Mouse (Mus musculus) fibroblast of lung, adult 2 months (primary cell): Measurements from ENCODE around the gene Mylip.

Experiments
- DNase-seq: peaks from one replicate; pipeline ENCODE4 v3.0.0-alpha.2; 2011; ENCODE audit warnings: low read depth

Gene Mylip

GRCm38 (mm10) chr13:45390962-45391853, 1.7 kb downstream of the Mylip start:
- DNase-seq, result peak; percentile 54

GRCm38 (mm10) chr13:45391854-45392454, 2.4 kb downstream of the Mylip start:
- peak; percentile 78 for DNase-seq

- no peak for DNase-seq
Measured at GRCm38 (mm10) chr13:45394221-45394768, 4.8 kb downstream of the Mylip start.

GRCm38 (mm10) chr13:45396724-45397123, 7.2 kb downstream of the Mylip start:
- no peak for DNase-seq

GRCm38 (mm10) chr13:45397240-45397639, 7.7 kb downstream of the Mylip start:
- DNase-seq, result no peak

DNA sequence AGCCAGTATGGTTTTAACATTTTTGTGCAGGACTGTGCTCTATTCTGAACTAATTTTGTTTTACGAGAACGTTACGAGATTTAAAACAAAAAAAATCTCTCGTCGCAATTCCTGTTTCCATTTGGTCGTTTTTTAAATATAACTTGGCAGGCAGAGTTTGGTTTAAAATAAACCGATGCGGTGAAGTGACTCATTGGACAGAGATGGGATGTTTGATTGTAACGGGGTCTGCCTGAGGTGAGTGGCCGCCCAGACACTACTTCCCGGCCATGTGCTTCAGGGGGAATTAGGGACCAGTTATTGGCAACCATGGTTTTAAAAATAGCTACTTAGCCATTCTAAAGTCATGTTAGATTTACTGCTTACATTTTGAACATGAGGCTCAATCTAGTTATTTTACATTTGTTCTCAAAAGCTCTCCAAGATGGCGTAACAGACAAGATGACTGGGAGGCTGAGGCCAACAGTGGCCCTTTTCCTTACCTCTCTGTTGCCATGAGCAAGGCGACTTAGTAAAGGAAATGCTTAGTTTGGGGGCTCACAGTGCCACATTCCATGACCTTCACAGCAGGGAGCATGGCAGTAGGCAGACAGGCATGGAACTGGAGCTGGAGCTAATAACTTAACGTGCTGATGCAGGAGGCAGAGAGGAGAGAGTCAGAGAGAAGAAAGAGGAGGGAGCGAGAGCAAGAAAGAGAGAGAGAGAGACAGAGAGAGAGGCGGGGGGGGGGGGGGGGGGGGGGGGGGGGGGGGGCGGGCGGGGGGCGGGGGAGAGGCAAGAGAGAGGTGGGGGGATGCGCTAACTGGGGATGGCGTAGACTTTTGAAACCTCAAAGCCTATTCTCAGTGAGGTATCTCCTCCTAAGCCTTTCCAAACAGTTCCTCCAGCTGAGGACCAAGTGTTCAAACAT, 8.6 kb downstream of the Mylip start:
- no peak for DNase-seq

DNA sequence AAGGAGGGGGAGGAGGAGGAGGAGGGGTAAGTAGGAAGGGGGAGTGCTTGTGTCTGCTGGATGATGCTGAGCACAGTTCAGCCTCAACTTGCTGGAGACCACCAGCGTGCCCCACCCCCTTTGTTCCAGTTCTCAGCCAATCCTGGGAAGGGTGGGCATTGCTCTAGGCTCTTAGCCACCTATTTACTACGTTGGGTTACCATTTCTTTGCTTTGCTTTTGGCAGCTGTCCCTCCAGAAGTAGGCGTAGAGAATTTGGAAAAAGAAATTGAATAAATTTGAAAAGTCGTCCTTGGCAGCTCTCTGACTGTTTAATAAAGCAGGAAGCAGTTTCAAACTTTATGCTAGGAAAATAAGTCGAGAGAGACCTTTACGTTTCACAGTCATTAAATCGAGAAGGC, 11.2 kb downstream of the Mylip start:
- DNase-seq, result no peak

- DNase-seq, result no peak
Measured at GRCm38 (mm10) chr13:45401816-45402215, 12.3 kb downstream of the Mylip start.

- DNase-seq, result no peak
Measured at GRCm38 (mm10) chr13:45402316-45403039, 12.9 kb downstream of the Mylip start.

DNA sequence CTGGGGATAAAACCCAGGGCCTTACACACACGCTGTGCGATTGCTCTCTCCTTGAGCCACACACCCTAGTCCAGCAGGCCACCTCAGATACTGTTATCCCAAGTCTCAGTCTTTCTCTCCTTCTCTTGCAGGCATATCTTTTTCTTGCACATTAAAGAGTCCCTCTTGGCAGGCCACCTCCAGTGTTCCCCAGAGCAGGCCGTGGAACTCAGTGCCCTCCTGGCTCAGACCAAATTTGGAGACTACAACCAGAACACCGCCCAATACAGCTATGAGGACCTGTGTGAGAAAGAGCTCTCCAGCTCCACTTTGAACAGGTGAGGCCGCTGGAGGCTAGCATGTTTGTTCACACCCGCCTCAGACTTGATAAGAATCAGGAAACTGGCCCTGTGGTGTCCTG, 14.7 kb downstream of the Mylip start:
- DNase-seq, result no peak

GRCm38 (mm10) chr13:45405194-45405810, 15.8 kb downstream of the Mylip start:
- DNase-seq, result no peak

DNA sequence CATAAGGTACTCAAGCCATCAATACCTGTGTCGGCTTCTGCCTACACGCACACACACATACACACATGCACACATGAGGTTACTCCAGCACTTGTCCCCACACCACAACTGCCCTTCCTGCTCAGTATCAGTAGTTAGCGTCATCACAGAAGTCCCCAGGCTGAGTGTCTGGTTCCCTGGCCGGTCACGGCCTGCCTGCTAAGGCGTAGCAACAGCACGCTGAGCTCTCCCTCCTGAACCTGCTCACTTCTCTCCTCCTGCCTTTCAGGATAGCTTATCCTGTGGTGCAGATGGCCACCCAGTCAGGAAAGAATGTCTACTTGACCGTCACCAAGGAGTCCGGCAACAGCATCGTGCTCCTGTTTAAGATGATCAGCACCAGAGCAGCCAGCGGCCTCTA, 16.7 kb downstream of the Mylip start:
- DNase-seq, result no peak

DNA sequence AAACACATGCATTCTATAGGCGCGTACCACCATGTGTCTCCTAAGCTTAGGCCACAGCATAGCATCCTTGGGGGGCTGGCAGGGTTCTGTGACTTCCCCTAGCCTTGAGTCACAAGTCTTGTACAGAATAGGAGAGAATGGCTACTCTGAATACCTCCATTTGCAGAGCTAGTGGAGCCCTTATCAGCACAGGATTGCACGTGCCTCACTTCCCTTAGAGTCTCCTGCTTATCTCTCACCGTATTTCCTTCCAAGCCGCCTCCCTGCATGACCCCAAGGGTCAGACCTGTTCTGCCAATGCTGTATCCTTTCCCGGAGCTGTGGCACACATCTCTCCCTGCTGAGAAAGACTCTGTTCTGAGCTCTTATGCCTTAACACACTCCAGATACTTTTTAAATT, 17.2 kb downstream of the Mylip start:
- no peak for DNase-seq

GRCm38 (mm10) chr13:45410936-45411335, 21.4 kb downstream of the Mylip start:
- DNase-seq, result no peak

- no peak for DNase-seq
Measured at GRCm38 (mm10) chr13:45413066-45413465, 23.5 kb downstream of the Mylip start.

DNA sequence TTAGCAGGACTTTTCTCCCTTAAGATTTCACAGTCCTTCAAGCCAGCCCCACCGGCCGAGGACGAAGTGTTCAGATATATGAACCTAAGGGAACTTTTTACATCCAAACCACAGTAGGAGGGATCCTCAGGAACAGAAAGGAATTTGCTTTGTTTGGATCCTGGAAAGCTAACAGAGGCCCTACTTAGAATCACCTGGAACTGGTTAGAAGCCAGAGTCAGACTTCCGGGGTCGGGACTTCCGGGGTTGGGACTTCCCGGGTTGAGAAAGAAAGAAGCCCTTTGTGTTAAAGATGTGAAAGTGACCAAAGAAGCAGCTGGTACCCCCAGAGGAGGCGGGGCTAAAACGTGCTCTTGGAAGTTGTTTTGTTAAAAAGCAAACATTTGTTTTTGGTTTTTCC, 24.5 kb downstream of the Mylip start:
- no peak for DNase-seq

DNA sequence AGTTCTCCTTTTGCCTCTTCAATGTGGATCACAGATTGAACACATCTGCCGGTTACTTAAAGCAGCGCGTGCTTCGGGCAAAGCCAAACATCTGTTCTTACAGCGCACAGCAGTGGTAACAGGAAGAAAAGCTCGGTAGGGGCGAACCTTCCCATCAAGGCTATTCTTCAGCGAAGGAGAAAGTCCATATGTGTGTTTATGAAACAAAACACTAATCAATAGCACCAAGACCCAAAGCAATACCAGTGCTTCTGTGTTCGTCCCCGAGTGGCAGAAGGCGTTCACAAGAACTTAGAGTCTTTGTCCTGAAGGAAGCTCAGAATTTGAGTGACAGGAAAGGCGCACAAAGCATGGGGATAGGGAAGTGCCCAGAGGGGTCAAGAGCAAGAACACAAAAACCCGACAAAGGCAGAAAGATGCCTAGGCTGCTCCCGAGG, 27.1 kb downstream of the Mylip start:
- DNase-seq, result no peak

DNA sequence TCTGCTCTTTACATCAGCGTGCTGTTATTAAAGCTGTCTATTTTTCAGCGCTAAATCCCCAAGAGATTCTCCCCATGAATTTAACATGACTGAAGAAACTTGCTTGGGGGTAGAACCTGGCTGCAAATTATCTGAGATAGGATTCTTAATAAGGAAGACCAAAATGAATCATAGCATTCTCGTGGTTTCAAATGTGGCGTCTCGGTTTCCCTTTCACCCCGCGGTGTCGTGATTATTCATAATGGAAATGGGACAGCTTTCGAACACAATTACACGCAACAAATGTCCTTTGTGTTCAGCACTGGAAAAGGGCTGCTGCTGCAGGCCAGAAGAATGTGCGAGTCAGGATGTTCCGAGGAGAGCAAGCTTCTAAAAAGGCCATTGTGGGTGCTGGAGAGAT, 29.4 kb downstream of the Mylip start:
- no peak for DNase-seq

DNA sequence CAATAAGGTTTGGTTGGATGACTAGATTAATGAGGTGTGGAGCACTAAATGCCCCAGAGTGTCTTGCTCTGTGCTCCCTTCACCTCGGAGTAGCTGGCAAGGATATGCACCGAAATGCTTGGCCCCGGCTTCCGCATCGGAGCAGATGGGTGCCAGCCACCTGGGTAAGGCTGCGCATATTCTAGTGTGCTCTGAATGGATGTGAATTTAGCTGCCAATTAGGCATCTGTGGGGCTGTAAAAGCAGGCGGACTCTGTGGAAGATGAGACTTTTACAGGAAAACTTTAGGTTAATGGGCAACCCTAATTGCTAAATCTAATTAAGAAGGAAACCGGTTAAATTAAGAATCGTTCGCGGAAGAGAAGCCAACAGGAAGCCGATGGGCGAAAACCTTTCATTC, 32.7 kb downstream of the Mylip start:
- DNase-seq, result no peak

DNA sequence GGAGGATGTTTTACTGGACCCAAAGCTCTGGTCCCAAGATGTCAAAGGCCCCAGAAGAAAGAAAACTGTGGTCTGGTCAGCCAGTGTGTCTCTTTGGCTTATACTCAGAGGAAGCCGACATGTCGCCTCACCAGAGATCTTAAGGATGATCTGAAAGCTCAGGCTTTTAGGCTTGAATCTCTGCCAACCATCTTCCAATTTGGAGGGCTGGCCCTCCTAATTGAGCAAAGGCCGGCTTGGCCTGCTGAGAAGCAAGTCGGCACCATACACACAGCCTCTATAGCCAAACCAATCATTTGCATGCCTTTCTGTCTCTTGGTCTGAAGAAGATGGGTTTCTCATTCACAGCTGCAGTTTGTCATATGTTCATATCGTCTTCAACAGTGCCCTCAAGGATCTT, 33.2 kb downstream of the Mylip start:
- DNase-seq, result no peak

DNA sequence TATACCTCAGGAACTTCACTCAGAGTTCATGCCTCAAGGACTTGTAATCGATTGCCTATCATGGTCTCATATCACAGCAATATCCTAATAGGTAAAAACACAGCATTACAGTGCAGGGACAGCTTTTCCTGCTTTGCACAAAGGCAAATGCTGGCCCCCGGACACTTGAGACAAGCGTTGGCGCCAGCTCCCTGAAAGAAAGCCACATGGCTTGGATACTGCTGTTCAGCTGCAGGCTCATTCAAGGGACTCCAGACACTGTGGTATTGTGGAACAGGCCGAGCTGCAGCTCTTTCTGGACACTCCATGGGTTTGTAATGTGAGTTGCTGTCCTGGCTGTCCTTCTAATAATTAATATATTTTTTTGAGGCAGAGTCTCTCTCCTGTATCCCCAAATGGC, 34.4 kb downstream of the Mylip start:
- no peak for DNase-seq
